Mouse (Mus musculus) adrenal gland, postnatal 4 days (tissue): ENCODE measurements around the gene Dmrt3. TPM values are rescaled to one million over a fixed set of nuclear protein-coding genes. Genes with fewer than 3 reads are reported as not detected.

ENCODE experiments used
- DNase-seq, 2 experiments: peaks; one replicate each; pipeline ENCODE4 v3.0.0; 2021 to 2022; ENCODE audit warnings: low spot score in 2 of 2, mixed read lengths in 2 of 2
- long read RNA-seq, 2 experiments: library from polyadenylated mRNA; stranded (forward); transcript quantifications; one replicate each; pipeline ENCODE4 v2.0.0; 2021
- total RNA-seq, 2 experiments: library from RNA; stranded (reverse); gene quantifications; 2 replicates each; pipeline ENCODE4 v1.2.3; 2021

Gene Dmrt3
- total RNA-seq = not detected
- long read RNA-seq, experiment 1 = 0 reads
- long read RNA-seq, experiment 2 = 0 reads

- no peak for DNase-seq
Observed at GRCm38 (mm10) chr19:25610015-25610410, at the start of gene Dmrt3. Gene Dmrt3 (plus strand): TSS chr19:25610301.

- DNase-seq = no peak
Observed at GRCm38 (mm10) chr19:25564430-25564829, 45.7 kb upstream of the Dmrt3 start.

GRCm38 (mm10) chr19:25569778-25570177 lies 40.3 kb upstream of the Dmrt3 start:
- no peak for DNase-seq

- no peak for DNase-seq
Observed at GRCm38 (mm10) chr19:25574431-25574830, 35.7 kb upstream of the Dmrt3 start.

GRCm38 (mm10) chr19:25574981-25575814 lies 34.9 kb upstream of the Dmrt3 start:
- no peak for DNase-seq

GRCm38 (mm10) chr19:25578358-25578757 lies 31.7 kb upstream of the Dmrt3 start:
- no peak for DNase-seq

GRCm38 (mm10) chr19:25579440-25579839 lies 30.7 kb upstream of the Dmrt3 start:
- DNase-seq = no peak

- DNase-seq = no peak
Observed at GRCm38 (mm10) chr19:25597717-25598232, 12.3 kb upstream of the Dmrt3 start.

- no peak for DNase-seq
Observed at GRCm38 (mm10) chr19:25598626-25599025, 11.5 kb upstream of the Dmrt3 start.

GRCm38 (mm10) chr19:25601966-25602365 lies 8.1 kb upstream of the Dmrt3 start:
- no peak for DNase-seq

- no peak for DNase-seq
Observed at GRCm38 (mm10) chr19:25607461-25608205, 2.5 kb upstream of the Dmrt3 start.

GRCm38 (mm10) chr19:25608206-25608580 lies 1.9 kb upstream of the Dmrt3 start:
- no peak for DNase-seq

GRCm38 (mm10) chr19:25608961-25609850 lies 895 bp upstream of the Dmrt3 start:
- no peak for DNase-seq

GRCm38 (mm10) chr19:25610411-25611111 lies 460 bp downstream of the Dmrt3 start:
- no peak for DNase-seq

GRCm38 (mm10) chr19:25611116-25611515 lies 1.0 kb downstream of the Dmrt3 start:
- no peak for DNase-seq

GRCm38 (mm10) chr19:25611876-25612805 lies 2.0 kb downstream of the Dmrt3 start:
- no peak for DNase-seq

- no peak for DNase-seq
Observed at GRCm38 (mm10) chr19:25612806-25613295, 2.8 kb downstream of the Dmrt3 start.

GRCm38 (mm10) chr19:25613476-25614300 lies 3.6 kb downstream of the Dmrt3 start:
- no peak for DNase-seq
